Mouse (Mus musculus) embryonic facial prominence, embryonic 14.5 days (tissue): Measurements from ENCODE around the gene Zfp568. TPM values are rescaled to one million over a fixed set of nuclear protein-coding genes. Genes with fewer than 3 reads are reported as not detected.

ENCODE experiments used
- ATAC-seq: fragments of 200-750 bp; cut with Nextera tagmentation; 2 replicates; pipeline ENCODE4 v1.8.0; 2017; ENCODE audit warnings: low read depth, moderate number of reproducible peaks, moderate TSS enrichment
- DNase-seq: peaks from one replicate; pipeline ENCODE4 v3.0.0-alpha.2; 2015; ENCODE audit warnings: low spot score
- H3K27ac ChIP-seq: fragments of 300-500 bp; sonication (generic); replicated peaks from 2 replicates; pipeline ENCODE4 v1.5.1; 2014; ENCODE audit warnings: low read depth, mild to moderate bottlenecking, low read length, moderate library complexity
- H3K27me3 ChIP-seq: fragments of 300-500 bp; sonication (generic); replicated peaks from 2 replicates; pipeline ENCODE4 v1.6.1; 2014; ENCODE audit warnings: low read length; ENCODE audit not compliant: control insufficient read depth, insufficient read depth
- H3K36me3 ChIP-seq: fragments of 300-500 bp; sonication (generic); 2 replicates; pipeline ENCODE4 v1.6.1; 2014; ENCODE audit warnings: low read length, mixed read lengths; ENCODE audit not compliant: control insufficient read depth, insufficient read depth
- H3K4me1 ChIP-seq: fragments of 300-500 bp; sonication (generic); 2 replicates; pipeline ENCODE4 v1.6.1; 2014; ENCODE audit warnings: antibody characterized with exemption, low read length; ENCODE audit not compliant: control insufficient read depth, insufficient read depth
- H3K4me2 ChIP-seq: fragments of 300-500 bp; sonication (generic); 2 replicates; pipeline ENCODE4 v1.6.1; 2014; ENCODE audit warnings: low read depth, mild to moderate bottlenecking, low read length, moderate library complexity, mixed read lengths
- H3K4me3 ChIP-seq: fragments of 300-500 bp; sonication (generic); 2 replicates; pipeline ENCODE4 v1.5.1; 2014; ENCODE audit warnings: low read depth, mild to moderate bottlenecking, low read length
- H3K9ac ChIP-seq: fragments of 300-500 bp; sonication (generic); 2 replicates; pipeline ENCODE4 v1.6.1; 2014; ENCODE audit warnings: low read depth, mild to moderate bottlenecking, low read length, moderate library complexity, mixed read lengths
- H3K9me3 ChIP-seq: fragments of 300-500 bp; sonication (generic); 2 replicates; pipeline ENCODE4 v1.6.1; 2016; ENCODE audit warnings: low read length; ENCODE audit not compliant: control insufficient read depth
- WGBS: fragments of 180-500 bp; shearing (Covaris S2); extraction: QIAGEN DNeasy Blood & Tissue Kit; methylation state at CpG from one replicate; pipeline ENCODE4 v1.1.7; 2014; 5-methylcytosine and 5-hydroxymethylcytosine counted together
- polyA plus RNA-seq: library from polyadenylated mRNA; unstranded; fragments of >200 nt; fragmentation: Nextera tagmentation; extraction: Ambion mirVana; gene quantifications from 2 replicates; pipeline ENCODE4 v1.2.1, GENCODE M21; 2014

Gene Zfp568
- polyA plus RNA-seq, 1 experiment from 2014 or later = 29.9 TPM

GRCm38 (mm10) chr7:29995134-29995533 is 11.4 kb downstream of the Zfp568 start:
- peaks cover 83% of the 10 kb centered on the region for H3K36me3 ChIP-seq
- 87% methylated on average over 8 of the region's 8 CpGs for WGBS
- ATAC-seq (no peak), DNase-seq (no peak)
- H3K27ac ChIP-seq = no peak overlapping the region
- H3K4me3 ChIP-seq = no peak overlapping the region
- no peaks in the 10 kb centered on the region for H3K9me3 ChIP-seq
- no peak overlapping the region for H3K9ac ChIP-seq
- no peaks in the 10 kb centered on the region for H3K4me1 ChIP-seq
- no peaks in the 10 kb centered on the region for H3K27me3 ChIP-seq
- no peak overlapping the region for H3K4me2 ChIP-seq

GRCm38 (mm10) chr7:30000601-30001000 is 16.8 kb downstream of the Zfp568 start:
- ATAC-seq (no peak), DNase-seq (no peak)
- H3K4me1 ChIP-seq = no peaks in the 10 kb centered on the region
- H3K4me2 ChIP-seq = no peak overlapping the region
- no peaks in the 10 kb centered on the region for H3K9me3 ChIP-seq
- no peak overlapping the region for H3K27ac ChIP-seq
- peaks cover 79% of the 10 kb centered on the region for H3K36me3 ChIP-seq
- H3K27me3 ChIP-seq = no peaks in the 10 kb centered on the region
- H3K9ac ChIP-seq = no peak overlapping the region
- H3K4me3 ChIP-seq = no peak overlapping the region
- WGBS = 79% methylated on average over 5 of the region's 5 CpGs

GRCm38 (mm10) chr7:30007601-30008000 is 23.8 kb downstream of the Zfp568 start:
- Histone ChIP-seq H3K27ac (peak overlapping the region; percentile 77), H3K4me1 (peaks cover 19% of the 10 kb centered on the region), H3K36me3 (peaks cover 37% of the 10 kb centered on the region), H3K9ac (no peak overlapping the region), H3K4me2 (no peak overlapping the region), H3K27me3 (no peaks in the 10 kb centered on the region), H3K9me3 (no peaks in the 10 kb centered on the region), H3K4me3 (no peak overlapping the region)
- WGBS = 93% methylated on average over 1 of the region's 1 CpGs
- DNase-seq = no peak
- ATAC-seq = no peak

GRCm38 (mm10) chr7:30008020-30008690 is 24.4 kb downstream of the Zfp568 start:
- H3K36me3 ChIP-seq = peaks cover 34% of the 10 kb centered on the region; the same call in 1 of the 2 replicates
- WGBS = 27% methylated on average over 4 of the region's 6 CpGs
- H3K27me3 ChIP-seq = no peaks in the 10 kb centered on the region
- H3K4me3 ChIP-seq = no peak overlapping the region
- peak overlapping the region; percentile 77 for H3K27ac ChIP-seq
- ATAC-seq (peak; percentile 46), DNase-seq (peak; percentile 93)
- H3K4me1 ChIP-seq = peaks cover 19% of the 10 kb centered on the region
- H3K9me3 ChIP-seq = no peaks in the 10 kb centered on the region
- H3K4me2 ChIP-seq = no peak overlapping the region
- H3K9ac ChIP-seq = no peak overlapping the region

GRCm38 (mm10) chr7:30009321-30010085 is 25.7 kb downstream of the Zfp568 start:
- 60% methylated on average over 21 of the region's 21 CpGs for WGBS
- no peak overlapping the region for H3K4me3 ChIP-seq
- H3K36me3 ChIP-seq = peaks cover 37% of the 10 kb centered on the region
- H3K9ac ChIP-seq = no peak overlapping the region
- H3K4me2 ChIP-seq = no peak overlapping the region; the same call in 1 of the 2 replicates
- H3K4me1 ChIP-seq = peaks cover 19% of the 10 kb centered on the region
- peak; percentile 76 for ATAC-seq
- H3K27ac ChIP-seq = peak overlapping the region; percentile 77
- H3K27me3 ChIP-seq = no peaks in the 10 kb centered on the region
- peak; percentile 91 for DNase-seq
- H3K9me3 ChIP-seq = no peaks in the 10 kb centered on the region

- Histone ChIP-seq H3K36me3 (peaks cover 39% of the 10 kb centered on the region), H3K27ac (peak overlapping the region; percentile 72), H3K4me1 (peaks cover 19% of the 10 kb centered on the region), H3K4me2 (no peak overlapping the region), H3K9ac (peak overlapping the region; percentile 14; the same call in 1 of the 2 replicates), H3K4me3 (no peak overlapping the region), H3K27me3 (no peaks in the 10 kb centered on the region), H3K9me3 (no peaks in the 10 kb centered on the region)
- no peak; the same call in 1 of the 2 replicates for ATAC-seq
- peak; percentile 49 for DNase-seq
- 60% methylated on average over 10 of the region's 10 CpGs for WGBS
These were observed 26.9 kb downstream of the Zfp568 start for GRCm38 (mm10) chr7:30010551-30011195.

GRCm38 (mm10) chr7:30012956-30013363 is 29.2 kb downstream of the Zfp568 start:
- Histone ChIP-seq H3K4me2 (no peak overlapping the region), H3K27me3 (no peaks in the 10 kb centered on the region), H3K27ac (no peak overlapping the region; the same call in 1 of the 2 replicates), H3K9me3 (no peaks in the 10 kb centered on the region), H3K9ac (no peak overlapping the region), H3K4me3 (no peak overlapping the region), H3K4me1 (peaks cover 17% of the 10 kb centered on the region), H3K36me3 (peaks cover 54% of the 10 kb centered on the region)
- WGBS = 83% methylated on average over 4 of the region's 4 CpGs
- DNase-seq = peak; percentile 85
- no peak for ATAC-seq

GRCm38 (mm10) chr7:30017226-30017625 is 33.5 kb downstream of the Zfp568 start:
- DNase-seq (no peak), ATAC-seq (no peak)
- H3K9me3 ChIP-seq = no peaks in the 10 kb centered on the region
- 92% methylated on average over 6 of the region's 6 CpGs for WGBS
- no peak overlapping the region for H3K9ac ChIP-seq
- no peak overlapping the region for H3K4me3 ChIP-seq
- H3K27me3 ChIP-seq = no peaks in the 10 kb centered on the region
- H3K4me2 ChIP-seq = no peak overlapping the region
- H3K4me1 ChIP-seq = no peaks in the 10 kb centered on the region
- H3K36me3 ChIP-seq = peaks cover 80% of the 10 kb centered on the region
- H3K27ac ChIP-seq = no peak overlapping the region
